Mouse (Mus musculus) 416B (cell line): Measurements from ENCODE around the gene Stard9.

Experiments
- DNase-seq: peaks from one replicate; pipeline ENCODE4 v3.0.0; 2011; ENCODE audit warnings: low read depth

The Stard9 gene

DNA sequence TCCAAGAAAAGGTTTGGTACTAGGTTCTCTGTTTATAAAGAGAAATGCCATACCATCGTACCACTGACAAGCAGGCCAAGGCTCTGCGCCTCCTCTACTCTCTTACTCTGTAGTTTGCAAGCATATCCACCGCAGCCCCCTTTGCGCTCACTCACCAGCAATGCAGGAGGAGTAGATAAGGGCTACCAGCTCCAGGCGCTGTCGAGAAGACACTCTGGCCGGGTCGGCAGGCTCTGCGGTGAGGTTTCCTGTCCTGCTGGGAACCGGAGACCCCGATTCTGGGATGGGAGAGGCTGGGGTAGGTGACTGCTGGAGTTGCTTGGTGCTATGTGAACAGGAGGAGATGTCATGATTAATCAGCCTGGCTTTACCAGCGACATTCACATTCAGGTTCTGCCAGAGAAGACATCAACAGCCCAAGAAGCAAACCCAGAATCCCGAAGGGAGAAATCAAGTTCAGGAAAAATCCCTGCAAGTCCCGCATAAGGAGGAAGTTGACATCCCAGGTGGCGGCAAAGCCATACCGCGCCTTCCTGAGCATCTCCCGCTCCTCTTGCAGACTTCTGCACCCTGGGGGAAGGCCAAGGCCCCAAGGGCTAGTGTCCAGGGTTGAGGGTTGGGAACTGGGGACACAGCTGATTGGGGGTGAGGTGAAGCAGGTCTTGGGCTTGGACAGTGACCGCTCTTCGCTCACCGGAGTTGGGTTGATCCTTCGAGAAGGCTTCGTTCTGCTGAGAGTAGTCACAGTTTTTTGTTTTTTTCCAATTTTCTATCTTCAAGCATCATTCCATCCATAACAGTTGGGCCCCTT is 101.1 kb downstream of the Stard9 start:
- DNase-seq: peak; percentile 9

DNA sequence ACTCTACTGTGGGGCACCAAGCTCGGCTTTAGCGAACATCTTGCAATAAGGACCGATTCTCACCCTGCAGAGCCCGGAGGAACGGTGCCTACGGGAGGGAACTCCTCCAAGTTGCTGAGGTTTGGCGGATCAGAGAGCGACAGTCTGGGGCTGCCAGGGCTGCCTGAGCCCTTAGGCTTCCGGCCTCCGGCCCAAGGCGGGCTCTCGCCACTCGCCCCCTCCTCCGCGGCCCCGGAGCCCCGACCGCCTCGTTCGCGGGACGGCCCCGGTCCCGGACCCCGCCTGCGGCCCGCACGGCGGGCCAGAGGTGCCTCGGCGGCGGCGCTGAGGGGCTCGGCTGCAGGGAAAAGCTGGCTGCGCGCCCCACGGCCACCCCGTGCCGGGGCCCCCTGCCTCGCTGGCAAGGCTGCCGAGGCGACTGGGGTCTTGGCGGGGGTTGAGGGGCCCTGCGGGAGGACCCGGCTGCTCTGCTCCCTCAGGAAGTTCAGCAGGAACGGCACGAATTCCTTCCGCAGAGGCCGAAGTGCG is 101.8 kb downstream of the Stard9 start:
- no peak for DNase-seq

DNA sequence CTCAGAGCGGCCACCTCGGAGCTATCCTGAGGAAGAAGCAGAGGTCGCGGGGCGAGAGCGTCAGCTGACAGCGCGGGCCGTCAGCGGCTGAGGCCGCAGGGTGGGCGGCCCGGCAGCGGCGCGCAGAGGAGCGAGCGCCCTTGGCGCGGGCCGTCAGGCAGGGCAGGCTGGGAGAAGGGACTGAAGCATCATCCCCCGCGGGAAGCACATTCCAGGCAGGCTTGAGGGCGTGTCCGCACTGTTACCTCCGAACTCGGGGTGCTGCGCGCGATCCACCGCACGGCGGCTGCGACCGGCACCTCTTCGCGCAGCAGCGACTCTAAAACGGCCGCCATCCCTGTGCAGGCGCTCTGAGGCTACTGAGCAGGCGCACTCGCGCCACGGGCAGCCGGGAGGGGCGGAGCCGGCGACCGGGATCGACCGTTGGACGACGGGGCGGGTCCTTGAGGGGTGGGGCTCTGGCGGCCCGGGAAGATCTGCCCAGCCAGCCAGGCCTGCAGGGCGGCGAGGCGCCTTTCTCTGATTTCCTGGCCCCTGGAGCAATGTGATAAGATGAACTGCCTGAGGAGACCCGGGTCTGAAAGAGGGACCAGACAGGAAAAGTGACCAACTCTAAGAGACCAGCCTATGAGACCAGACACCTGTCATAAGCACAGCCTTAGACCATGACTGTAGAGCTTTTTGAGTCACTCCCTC is 102.4 kb downstream of the Stard9 start:
- DNase-seq: peak; percentile 92

DNA sequence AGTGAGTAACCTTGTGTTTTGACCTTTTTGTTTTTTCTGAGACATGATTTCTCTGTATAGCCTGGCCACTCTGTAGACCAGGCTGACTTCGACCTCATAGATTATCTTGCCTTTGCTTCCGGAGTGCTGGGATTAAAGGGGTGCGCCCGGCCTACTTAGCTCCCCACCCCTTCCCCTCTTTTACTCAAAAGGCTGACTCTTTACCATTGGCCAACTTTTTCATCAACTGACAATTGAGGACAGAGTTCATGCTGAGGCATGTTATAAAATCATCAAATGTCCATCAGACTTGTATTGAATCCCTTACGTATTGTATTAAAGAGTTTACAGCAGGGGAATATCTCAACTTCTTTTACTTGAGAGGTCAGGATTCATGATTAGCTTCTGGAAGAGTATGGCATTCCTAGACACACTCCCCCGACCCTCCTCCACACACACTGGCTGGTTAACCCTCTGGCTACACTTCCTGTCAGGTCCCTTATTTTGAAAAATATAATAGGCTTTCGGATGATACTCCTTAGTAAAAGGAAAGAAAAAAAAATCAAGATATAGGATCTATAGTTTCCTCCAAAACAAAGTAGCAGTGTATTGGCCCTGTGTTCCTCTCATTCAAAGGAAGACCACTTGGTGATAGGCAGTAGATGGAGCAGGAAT is 103.1 kb downstream of the Stard9 start:
- no peak for DNase-seq

DNA sequence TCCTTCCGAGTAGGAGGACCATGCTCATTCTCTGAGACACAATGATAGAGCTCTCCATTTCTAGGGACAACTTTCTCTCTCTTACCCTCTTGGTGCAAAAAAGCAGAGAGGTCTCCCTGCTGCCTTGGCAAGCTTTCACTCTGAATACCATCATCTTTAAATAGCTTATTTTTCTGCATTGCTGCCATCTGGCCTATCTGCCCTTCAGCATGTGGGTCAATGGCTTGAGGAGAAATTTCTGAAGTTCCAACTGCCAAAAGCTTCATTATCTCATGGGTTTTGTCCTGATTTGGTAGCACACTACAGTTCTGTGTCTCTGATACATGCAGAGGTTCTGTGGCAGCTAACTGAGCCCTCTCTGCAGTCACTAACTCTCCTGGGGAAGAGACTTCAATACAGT is 116.6 kb downstream of the Stard9 start:
- no peak for DNase-seq

DNA sequence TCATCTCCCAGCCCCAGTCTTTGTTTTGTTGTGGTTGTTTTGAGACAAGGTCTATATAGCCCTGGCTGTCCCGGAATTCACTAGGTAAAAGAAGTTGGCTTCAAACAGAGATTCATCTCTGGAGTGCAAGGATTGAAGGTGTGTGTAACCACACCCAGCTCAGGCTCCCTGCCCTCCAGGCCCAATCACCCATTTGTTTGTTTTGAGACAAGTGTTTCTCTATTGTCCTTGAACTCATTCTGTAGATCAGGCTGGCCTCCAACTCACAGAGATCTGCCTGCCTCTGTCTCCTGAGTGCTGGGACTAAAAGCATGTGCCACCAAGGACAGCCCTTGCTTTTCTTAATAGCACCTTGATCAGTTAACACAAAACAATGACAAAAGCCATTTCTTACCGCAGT is 119.1 kb downstream of the Stard9 start:
- DNase-seq: no peak

DNA sequence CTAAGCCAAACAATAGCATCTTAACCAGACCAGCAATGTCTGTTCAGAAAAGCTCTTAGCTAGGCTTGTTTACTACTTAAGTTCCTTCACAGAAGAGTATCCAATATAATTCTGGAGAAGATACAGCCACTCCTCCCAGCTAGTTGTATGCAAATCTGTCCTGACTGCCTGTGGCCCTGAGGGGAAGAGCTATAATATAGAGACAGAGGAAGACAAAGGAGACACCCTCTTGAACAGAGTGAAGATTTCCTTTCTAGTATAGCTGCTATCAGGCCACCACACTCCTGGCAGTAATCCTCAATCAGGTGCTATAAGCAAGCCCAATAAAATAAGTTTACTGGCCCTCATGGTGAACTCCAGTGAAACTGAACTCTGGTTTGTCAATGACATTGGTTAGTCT is 133.0 kb downstream of the Stard9 start:
- DNase-seq: no peak

DNA sequence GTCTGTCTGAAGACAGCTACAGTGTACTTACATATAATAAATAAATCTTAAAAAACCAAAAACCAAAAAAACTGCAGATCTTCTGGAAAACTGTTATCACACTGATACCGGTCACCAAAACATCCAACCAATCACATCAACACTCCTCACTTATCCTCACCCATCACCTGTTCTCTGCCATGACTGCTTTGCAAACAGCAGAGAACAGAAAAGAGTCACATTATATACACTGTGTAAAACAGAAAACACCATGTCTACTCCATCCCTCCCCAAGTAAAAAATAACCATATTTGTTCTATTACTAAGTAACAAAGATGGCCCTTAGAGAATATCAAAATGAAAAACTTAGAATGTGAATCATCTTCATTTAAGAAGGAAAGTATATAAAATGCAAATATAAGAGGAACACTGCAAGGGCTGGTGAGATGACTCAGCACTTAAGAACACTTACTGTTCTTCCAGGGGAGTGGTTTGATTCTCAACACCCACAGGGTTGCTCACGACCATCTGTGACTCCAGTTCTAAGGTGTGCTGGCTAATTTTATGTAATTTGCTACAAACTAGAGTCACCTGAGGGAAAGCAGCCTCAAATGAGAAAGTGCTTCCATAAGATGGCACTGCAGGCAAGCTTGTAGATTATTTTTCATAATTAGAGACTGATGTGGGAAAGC is 141.5 kb downstream of the Stard9 start:
- DNase-seq: peak; percentile 37
